Mouse (Mus musculus) monocyte, adult 5-6 weeks (primary cell): ENCODE measurements around the gene Ap5m1. TPM values are rescaled to one million over a fixed set of nuclear protein-coding genes. Genes with fewer than 3 reads are reported as not detected.
"Not testable (repeated sequence)": the region's sequence is repeated elsewhere in the genome, so short reads cannot be mapped to it uniquely, and the experiment has no call there.

Source experiments
- ATAC-seq: fragments of 153-309, 156-312 bp; replicated peaks from 2 replicates; pipeline ENCODE4 v1.8.0; 2017; ENCODE audit warnings: mild to moderate bottlenecking; ENCODE audit not compliant: low TSS enrichment, insufficient number of reproducible peaks, severe bottlenecking, poor library complexity, low FRiP score
- total RNA-seq: library from RNA; stranded (forward); fragments of 200-1000, 200-491, 200-594 nt; gene quantifications from 3 replicates; pipeline ENCODE4 v1.2.3, GENCODE M21; 2017

Gene Ap5m1
- total RNA-seq, 1 experiment from 2014 or later, result 29.5 TPM

DNA sequence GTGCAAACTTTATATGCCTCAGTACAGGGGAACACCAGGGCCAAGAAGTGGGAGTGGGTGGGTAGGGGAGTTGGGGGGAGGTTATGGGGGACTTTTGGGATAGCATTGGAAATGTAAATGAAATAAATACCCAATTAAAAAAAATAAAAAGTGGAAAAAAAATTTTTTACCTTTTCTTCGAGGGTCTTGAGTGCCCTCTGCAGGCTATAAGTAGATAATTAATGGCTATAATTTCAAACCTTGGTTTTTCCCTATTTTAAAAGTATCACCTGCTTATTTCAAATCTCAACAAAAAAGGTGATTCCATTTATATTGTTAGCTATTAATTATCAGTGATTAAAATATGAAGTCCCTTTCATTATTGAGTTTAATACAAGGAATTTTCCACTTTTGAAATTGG is 25.9 kb downstream of the Ap5m1 start:
- not testable (repeated sequence) for ATAC-seq

- no peak for ATAC-seq
These were observed 52.5 kb downstream of the Ap5m1 start for GRCm38 (mm10) chr14:49118381-49118780.

- ATAC-seq, result no peak
These were observed 55.8 kb downstream of the Ap5m1 start for GRCm38 (mm10) chr14:49121723-49122122.

DNA sequence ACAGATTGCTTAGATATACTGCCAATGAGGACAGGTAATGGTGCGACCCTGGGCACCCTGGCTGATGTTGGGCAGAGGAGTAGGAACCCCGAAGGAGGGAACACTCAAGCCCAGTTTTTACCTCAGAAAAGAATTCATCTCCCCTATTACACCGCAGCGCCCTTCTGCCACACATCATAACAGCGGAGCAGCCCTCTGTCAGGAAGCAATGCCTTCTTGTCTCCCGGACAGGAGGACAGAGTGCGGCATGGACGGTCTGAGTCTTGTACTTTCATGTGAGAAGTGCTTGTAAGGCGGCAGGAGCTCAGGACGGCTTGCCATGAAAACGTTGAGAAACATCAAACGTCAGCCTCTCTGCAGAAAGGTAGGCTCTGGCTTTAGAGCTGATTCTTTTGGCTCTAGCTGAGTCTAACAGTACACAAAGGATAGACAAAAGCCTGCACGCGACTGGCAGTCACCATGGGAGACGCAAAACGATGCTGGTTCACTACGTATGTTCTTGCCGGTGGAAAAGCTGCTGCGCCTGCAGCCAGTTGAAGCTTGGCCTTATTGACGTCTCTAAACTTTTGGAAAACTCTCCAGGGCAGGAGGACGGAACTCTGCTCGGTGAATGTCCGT is 61.4 kb downstream of the Ap5m1 start:
- ATAC-seq, result no peak

- ATAC-seq, result no peak
These were observed 62.8 kb downstream of the Ap5m1 start for GRCm38 (mm10) chr14:49128544-49129263.

DNA sequence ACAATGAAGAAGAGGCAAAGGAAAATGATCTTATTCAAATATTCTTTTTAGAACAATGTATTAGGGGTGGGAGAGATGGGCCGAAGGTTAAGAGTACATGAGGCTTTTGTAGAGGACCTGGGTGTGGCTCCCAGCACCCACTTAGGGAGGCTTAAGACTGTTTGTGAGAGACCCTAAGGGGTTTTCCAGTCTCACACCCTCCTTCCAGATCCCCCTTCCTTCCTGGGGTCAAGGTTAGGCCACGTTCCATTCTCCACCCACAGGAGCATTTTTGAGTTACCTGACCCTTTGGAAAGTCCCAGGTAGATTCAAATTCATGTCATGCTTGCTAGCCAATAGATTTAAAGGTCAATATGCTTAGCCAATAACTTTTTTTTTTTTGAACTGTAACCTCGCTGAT is 66.5 kb downstream of the Ap5m1 start:
- ATAC-seq, result no peak

- ATAC-seq, result no peak
These were observed 72.3 kb downstream of the Ap5m1 start for GRCm38 (mm10) chr14:49138171-49138570.

- ATAC-seq, result no peak
These were observed 74.9 kb downstream of the Ap5m1 start for GRCm38 (mm10) chr14:49140756-49141155.

Other genes with a start within 250 kb of the Ap5m1 start
- 66.6 to 127 TPM (median 91.7 TPM) in 3 replicates for gene Exoc5, start 556 bp downstream of the Ap5m1 start, total RNA-seq
- gene Naa30, start 106.1 kb downstream of the Ap5m1 start, total RNA-seq, result 33.4 to 62.2 TPM (median 36.2 TPM) in 3 replicates
- gene ccdc198, start 179.4 kb downstream of the Ap5m1 start, total RNA-seq, result not detected in 3 replicates